Mouse (Mus musculus): ENCODE data around the gene Ppm1n.
A peak's percentile ranks its signal among the peaks of the same experiment; 100 is the strongest.

The Ppm1n gene

DNA sequence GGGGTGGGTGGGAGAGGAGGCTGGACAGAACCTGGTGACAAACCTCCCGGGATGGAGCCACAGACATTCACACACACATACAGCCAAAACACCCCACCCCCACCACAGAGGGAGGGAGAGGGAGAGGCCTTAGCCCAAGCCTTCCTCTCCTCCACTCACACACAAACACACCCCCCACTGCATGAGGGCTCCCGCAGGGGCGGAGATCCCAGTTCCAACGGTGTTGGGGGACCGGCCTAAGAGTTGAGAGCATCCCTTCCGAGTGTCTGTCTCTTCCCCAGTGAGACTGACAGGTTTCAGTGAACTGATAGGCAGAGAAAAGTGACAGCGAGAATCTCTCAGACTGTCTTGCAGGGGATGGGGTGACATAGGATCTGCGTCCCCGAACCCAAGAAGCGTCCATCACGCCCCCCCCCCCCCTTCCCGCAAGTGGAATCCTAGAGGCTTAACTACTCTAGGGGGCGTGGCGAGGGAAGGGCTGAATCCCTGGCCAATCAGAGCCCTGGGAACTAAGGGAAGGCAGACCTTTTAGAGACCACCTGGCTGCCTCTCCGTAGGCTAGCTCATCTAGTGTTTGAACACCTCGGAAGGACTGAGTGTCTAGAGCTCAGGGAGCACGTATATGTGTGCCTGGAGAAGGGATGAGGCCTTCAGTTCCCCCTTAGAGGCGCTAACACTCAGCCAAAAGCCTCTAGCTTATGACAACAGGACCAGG, 28.0 kb upstream of the Ppm1n start:
- no peak for DNase-seq (ENCODE audit: low read depth in 2 of 2, low spot score in 2 of 2)

DNA sequence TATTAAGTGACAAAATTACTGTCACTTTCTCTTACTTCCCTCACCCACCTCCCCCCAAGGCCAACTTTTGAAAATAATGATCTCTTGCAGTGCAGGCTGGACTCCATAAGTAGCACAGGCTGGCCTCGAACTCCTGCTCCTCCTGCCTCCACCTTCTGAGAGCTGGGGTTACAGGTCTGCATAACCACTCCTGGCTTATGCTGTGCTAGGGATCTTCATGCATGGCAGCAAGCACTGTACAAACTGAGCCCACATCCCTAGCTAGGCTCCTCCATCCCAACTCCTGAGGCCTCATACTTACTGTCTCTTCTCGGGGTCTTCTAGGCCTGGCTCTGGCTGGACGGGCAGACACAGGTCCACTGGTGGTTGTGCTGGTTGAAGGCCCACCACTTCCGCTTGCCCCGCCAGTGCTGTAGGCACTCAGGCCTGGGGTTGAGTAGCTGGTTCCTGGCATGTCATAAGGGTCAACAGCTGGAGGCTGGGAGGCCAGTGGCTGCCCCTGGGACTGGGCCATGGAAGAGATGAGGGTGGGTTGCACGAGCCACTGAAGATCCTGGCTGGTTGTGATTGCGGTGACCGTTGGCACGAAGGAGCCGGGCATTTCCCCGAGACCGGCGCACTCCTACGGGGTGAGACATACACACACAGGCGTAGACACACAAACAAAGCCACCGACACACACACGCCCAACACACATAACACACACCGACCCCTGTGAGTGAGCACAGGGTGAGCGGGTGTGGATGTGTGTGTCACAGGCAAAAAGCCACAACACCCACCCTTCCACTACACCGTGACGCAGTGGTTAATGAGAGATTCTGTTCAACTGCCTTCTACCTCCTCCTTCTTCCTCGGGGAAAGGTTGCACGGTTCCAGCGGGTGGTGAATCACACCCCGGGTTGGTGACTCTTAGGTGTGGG, 27.2 kb upstream of the Ppm1n start:
- DNase-seq (ENCODE audit: low read depth in 2 of 2, low spot score in 2 of 2): no peak

DNA sequence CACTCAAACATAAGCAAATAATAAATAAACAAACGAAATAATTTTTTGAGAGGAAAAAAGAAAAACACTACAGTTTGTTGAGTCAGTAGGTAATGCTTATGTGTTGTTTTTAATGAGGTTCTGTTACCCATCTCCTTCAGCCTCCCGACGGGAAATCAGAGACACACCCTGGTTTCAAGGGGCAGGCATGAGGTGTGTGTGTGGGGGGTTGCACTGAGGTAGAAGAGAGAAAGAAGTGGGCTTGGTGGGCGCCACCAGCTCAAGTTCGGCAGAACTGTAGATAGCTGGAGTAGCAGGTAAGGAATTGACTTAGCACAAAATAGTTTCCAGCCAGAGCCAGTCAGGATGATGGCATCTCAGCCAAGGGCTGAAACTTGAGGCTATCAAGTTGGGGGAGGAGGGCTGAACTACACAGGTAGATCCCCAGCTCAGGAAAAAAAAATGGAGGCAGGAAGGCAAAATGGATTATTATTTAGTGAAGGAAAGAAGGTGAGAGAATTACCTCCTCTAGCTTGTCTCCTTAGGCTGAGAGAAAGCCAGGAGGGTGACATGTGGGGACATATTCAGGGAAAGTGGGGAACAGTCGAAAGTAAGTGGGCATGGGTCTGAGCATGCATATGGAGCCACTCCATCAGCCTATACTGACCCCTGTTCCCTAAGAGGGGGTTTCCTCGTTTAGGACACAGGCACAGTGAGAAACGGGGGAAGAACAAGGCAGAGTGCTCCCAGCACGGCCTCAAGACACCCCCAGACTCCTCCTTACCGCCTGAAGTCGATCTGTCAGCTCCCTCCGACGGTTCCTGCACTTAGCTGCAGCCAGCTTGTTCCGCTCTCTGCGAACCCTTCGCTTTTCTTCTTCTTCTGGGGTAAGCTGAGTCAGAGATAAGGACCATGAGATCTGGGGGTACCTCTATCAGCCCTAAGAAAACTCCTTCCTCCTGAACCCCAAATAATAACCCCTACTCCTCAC, 26.2 kb upstream of the Ppm1n start:
- no peak for DNase-seq (ENCODE audit: low read depth in 2 of 2, low spot score in 2 of 2)

DNA sequence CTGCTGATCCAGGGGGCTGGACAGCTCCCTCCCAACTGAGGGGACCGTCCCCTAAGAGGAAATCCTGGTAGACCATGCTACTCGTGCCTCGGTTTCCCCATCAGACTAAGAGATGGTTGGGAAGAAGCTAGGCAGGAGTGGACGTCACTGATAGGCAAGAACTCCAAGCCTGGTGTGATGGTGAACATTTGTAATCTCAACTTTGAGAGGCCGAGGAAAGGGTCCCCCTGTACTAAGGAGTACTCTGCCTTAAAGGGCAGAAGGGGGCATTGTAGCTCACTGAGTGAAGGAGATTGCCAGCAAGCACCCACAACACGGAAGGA, 25.5 kb upstream of the Ppm1n start:
- DNase-seq (ENCODE audit: low read depth in 2 of 2, low spot score in 2 of 2): no peak

DNA sequence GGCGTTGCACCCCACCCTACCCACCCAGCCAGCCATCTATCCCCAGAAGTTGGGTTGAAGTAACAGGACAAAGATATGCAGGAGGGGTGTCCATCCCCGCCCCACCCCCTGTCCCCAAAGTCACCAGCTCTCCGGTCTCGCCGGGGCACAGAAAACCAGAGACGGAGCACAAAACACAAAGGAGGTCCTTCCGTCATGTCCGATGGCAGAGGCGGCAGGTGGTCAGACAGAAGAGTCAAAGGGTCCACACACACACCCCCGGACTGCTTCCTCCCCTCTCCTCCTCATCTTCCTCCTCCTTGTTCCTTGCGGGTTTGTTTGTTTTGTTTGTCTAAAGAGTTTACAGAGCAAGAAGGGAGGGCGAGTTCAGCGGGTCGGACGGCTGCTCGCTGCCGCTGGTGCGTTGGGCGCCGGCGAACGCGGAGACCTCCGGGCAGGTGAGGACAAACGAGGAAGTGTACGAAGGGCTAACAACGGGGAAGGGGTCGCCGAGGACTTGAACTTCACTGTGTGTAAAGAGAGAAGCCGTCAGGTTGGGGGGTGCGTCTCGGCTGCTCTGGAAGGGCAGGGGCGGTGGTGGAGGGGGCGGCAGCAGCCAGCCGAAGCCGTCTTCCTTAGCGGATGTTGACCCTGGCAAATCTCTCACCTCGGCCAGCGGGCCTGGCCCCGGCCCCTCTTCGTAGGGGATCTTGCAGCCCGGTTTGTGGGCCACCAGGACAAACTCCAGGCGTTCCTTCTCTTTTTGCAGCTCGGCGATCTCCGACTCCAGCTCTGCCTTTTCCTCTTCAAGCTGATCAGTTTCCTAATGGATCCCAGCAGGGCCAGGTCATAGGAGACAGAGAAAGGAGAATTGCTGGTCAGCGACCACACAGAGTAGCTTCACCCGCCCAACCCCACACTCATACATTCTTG, 24.9 kb upstream of the Ppm1n start:
- no peak for DNase-seq (ENCODE audit: low read depth in 2 of 2, low spot score in 2 of 2)

DNA sequence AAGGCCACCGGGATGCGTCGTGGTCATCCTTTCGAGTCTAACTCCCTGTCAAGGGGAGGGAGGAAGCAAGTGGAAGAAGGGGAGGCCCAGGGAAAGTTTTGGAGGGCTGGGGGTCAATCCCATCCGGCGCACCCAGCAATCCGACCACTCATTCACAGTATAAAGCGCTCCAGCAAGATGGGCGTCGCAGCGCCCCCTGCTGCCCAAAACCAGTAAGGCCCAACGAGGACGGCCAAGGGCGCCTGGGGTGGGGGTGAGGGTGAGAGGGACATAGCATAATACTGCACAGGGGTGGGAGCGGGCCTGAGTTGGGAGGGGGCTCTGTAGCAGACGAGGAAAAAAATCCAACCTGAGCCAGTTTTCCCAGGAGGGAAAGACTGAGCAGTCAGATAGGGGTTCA, 23.9 kb upstream of the Ppm1n start:
- peak; percentile 78 to 87 for DNase-seq (ENCODE audit: low read depth in 2 of 2, low spot score in 2 of 2)

DNA sequence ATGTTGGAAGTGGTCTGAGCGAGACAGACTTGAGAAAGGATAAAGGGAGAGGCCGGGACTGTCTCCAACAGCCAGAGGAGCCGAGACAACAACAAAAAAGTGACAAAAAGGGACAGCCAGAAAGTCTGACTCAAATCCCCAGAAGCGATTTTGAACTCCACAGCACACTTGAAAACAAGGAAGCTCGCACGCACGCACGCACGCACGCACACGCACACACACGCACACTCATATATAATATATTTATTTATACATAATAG, 23.1 kb upstream of the Ppm1n start:
- no peak for DNase-seq (ENCODE audit: low read depth in 2 of 2, low spot score in 2 of 2)

DNA sequence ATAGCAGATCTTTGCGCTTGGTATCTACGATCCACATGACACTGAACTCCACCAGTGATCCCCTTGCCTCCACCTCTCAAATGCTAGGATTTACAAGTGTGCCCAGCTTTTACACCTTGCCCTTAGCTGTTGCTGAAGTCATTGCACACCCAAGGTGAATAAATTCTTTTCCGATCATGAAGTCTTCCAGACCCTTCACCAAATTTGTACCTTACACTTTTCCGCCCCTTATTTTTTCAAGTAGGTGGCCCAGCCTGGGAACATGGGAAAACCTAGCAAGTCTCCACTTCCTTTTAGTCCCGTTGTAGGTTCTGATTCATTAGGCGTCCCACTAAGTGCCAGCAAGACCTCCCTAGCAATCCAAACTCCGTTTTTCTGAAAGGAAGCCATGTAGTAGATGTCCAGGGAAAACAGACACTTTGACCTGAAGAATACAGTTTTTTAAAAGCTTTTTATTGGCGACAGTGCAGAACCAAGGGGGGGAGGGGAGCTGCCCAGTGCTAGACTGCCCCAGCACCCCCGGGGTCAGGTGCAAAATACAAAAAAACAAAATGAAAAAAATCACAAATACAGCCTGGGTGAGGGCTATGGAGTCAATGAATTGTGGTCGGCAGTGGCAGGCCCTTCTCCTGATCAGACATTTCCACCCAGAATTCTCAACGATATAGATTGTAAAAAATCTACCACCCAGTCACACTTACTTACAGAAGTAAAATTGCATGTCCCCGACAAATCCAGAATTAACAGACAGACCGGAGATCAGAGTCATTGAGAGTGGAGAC, 22.6 kb upstream of the Ppm1n start:
- no peak for DNase-seq (ENCODE audit: low read depth in 2 of 2, low spot score in 2 of 2)

DNA sequence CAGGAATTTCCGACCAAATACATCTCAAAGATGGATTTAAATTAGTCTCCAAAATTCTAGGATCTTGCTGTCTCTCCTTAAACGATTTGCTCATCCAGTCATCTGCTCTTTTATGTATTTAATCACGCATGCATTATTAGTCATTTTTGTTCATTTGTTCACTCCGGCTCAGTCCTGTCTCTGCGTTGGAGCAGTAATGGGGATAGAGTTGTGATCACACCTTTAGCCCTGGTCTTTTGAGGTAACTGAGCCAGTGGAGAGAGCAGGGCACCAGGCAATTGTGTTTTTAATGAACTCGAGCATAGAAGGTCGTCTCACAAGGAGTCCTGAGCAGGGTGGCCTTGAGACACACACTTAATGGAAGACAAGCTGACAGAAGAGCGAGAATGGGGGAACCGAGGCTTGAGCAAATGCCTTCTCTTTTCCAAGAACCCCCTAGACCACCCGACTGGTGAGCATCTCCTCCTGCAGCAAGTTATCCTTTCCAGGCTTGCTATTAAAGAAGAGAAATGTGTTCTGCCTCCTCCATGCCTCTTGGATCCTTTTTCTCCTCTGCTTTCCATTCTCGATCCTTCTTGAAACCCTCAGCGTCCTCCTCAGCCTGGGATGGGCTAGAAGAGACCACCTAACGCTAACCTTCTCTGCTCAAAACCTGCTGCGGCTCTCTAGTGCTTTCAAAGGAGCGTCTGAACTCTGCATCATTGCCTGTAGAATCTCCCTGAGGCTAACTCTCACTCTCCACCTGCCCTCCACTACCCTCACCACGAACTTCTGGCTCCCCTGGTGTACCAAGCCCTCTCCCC, 21.8 kb upstream of the Ppm1n start:
- DNase-seq (ENCODE audit: low read depth in 2 of 2, low spot score in 2 of 2): no peak

DNA sequence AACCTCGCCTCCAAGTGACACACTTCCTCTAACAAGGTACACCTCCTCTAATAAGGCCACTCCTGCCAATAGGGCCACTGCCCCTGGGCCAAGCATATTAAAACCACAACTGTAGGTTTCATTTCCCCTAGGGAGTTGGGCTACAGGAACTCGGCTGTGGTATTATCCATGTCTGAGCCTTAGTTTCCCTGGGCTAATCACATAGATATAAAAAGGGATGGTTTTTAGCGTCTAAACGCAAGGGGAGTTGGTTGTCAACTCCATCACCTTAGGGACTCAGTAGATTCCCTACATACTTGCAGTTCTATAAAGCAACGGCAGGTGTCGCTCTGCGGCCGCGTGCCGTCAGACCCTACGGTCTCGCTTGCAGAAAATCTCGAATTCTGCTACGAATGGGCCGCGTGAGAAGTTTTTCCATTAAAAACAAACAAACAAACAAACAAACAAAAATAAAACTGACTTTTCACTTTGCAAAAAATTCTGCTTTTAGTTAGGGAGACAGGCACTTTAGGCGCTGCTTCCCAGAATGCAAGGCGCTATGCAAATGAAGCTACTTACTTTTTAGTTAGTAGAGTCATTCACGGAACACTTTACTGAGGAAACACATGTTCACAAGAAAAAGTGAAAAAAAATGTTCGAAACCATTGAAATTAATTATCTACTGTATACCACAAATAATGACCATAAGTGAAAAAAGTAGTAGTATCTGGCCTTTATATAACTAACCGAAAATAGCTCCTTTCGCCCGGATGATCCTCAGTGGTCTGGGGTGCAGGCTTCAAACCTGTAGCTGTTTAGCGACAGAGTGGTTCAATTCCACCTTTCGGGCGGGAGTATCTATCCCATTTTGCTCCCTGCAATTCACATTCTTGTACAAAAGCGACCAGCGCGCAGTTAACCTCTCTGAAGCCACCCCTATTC, 20.9 kb upstream of the Ppm1n start:
- DNase-seq (ENCODE audit: low read depth in 2 of 2, low spot score in 2 of 2): peak; percentile 79 to 83

DNA sequence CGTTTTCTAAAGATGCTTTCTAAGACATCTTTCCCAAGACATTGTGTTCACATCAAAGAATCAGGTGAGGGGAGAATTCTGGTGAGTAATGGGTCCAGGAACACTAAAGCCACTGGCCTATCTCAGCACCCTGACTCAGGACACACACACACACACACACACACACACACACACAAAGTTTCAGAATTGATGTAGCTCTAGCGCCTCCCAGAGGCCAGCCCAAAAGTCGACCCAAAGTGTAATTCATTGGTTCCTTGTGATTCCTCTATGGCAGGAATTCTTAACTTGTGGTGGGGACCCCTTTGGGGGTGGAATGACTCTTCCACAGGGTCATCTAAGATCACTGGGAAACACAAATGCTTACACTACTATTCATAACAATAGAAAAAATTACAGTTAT, 19.3 kb upstream of the Ppm1n start:
- DNase-seq (ENCODE audit: low read depth in 2 of 2, low spot score in 2 of 2): peak in 1 of 2 experiments; percentile 49

DNA sequence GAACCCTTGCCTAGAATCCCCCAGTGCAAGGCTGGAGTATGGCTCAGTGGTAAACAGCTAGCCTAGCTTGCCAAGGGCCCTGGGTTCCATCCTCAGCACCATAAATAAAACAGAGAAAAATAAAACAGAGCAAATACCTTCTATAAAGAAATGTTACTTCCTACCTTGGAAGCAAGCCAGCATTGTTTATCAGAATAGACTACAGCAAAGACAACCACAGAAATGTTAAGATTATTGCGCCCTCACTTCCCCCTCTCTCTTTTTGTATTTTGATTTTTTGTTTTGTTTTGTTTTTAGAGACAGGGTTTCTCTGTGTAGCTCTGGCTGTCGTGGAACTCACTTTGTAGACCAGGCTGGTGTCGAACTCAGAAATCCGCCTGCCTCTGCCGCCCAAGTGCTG, 17.9 kb upstream of the Ppm1n start:
- no peak for DNase-seq (ENCODE audit: low read depth in 2 of 2, low spot score in 2 of 2)

DNA sequence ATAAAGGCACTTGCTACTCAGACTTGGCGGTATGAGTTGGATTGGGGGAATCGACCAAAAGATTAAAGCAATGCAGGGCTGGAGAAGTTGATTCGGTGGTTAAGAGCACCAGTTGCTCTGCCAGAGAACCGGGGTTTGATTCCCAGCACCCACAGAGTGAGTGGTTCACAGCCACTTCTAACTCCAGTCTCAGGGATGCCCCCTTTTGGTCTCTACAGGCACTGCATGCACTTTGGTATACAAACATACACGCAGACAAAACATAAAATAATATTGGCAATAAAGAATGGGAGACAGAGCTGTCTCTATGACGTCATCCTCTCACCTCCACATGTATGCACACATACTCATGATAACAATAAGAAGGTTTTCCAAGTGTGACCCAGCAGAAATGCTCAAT, 17.2 kb upstream of the Ppm1n start:
- no peak for DNase-seq (ENCODE audit: low read depth in 2 of 2, low spot score in 2 of 2)

DNA sequence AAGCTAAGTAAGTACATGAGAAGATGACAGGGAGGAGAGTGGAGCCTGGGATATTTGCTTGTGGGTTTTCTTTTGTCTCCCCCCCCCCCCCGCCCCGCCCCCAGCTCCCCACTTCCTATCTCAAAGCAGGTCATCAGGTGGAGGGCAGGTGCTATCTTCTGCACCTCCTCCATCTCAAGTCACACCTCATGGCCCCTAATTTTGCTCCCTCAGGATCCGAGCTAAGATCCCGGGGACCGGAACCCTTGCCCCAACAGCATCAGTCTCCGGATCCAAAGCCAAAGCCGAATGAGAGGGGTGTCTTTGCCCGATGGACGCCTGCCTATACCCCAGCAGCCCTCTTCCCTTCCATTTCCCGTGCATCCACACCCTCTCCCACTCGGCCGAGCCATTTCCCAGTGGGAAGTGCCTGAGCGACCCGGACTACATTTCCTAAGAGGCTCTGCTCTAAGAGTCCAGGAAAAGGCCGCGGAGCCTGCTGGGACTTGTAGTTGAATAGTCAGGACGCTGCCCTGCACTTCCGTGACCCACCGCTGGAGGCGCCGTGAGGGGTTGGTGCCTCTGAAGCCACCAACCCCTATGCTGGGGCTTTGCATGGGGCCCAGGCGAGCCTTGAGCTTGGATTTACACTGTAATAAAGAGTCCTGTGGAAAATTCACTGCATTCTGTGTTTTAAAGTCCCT, 15.8 kb upstream of the Ppm1n start:
- DNase-seq (ENCODE audit: low read depth in 2 of 2, low spot score in 2 of 2): peak; percentile 88 to 94

DNA sequence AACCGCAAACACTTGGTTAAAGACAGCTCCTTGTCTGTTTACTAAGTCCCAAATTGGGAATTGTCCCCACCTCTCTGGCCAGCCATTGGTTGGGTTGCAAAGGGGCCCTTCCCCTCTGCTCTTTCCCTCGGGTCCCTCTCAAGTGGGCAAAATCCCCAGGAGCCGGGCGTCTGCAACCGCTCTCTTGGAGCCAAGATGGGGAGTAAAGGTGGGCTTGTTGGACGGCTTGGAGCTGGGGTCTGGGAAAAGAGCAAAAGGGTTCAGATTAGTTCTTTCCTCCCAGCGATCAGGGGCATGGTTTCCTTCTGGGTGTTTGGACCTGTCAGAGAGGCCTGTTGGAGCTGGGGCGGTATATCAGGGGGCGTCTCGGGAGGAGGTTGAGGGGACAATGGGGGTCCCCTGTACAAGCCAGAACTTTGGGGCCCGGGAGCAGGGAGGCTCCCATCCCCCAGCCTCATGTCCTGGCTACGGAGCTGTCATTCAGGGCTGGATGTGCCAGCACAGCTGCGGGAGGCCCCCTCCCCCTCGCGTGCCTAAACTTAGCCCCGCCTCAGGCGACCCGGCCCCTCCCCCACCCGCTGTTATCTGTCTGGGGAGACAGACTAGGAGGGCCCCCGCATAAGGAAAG, 11.2 kb upstream of the Ppm1n start:
- no peak for DNase-seq (ENCODE audit: low read depth in 2 of 2, low spot score in 2 of 2)

DNA sequence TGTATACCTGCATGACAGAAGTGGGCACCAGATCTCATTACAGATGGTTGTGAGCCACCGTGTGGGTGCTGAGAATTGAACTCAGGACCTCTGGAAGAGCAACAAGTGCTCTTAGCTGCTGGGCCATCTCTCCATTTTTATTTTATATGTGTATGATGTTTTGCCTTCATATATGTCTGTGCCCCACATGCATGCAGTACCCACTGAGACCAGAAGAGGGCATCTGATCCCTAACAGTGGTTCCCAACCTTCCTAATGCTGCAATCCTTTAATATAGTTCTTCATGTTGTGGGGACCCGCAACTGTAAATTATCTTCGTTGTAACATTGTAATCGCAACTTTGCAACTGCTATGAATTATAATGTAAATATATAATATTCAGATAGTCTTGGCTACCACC, 4.9 kb upstream of the Ppm1n start:
- peak in 1 of 2 experiments; percentile 67 for DNase-seq (ENCODE audit: low read depth in 2 of 2, low spot score in 2 of 2)

DNA sequence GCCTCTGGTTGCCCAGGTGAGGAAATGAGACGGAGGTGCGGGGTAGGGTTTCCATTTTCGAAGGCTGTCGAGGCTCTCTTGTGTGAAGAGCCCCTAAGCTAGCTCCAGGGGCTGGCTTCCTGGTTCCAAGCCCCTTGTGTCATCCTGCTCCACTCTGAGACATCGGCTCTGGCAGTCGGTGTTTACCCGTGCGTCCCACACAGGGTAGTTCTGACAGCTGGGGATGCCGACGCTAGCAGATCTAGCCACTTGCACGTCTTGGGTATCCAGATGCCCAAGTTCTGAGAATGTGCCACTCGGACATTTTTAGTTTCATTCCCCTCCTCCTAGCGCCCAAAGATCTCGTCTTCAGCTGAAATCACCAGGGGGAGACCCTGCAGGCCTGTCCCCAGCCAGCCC, 3.5 kb upstream of the Ppm1n start:
- DNase-seq (ENCODE audit: low read depth in 2 of 2, low spot score in 2 of 2): no peak

All from CD8-positive naive resting alpha-beta T cell, adult 2 months (primary cell).